In genomic region chr7:44551301-44551700, GRCm38 (mm10) we compare ENCODE assay signal across 16 mouse cellular contexts. TPM values are rescaled to one million over a fixed set of nuclear protein-coding genes. Genes with fewer than 3 reads are reported as not detected.
"Had no signal": no experiment of that assay in that cellular context is flagged by ENCODE, and none has a peak within 500 bp of the region (broad histone marks: within the 10 kb centered on the region; RNA-seq: fewer than 3 reads in every experiment).

No protein-coding gene starts in this region.

- H3K4me2 ChIP-seq: limb, embryonic 12.5 days; liver, embryonic 15.5 days; midbrain, embryonic 13.5 days; neural tube, embryonic 15.5 days; stomach, embryonic 15.5 days had no signal

- DNase-seq: kidney, adult 8-10 months; kidney, postnatal 36 days; layer of hippocampus, adult 9-11 months; layer of hippocampus, postnatal 36 days; lung, adult 2 months; lung, postnatal 36 days; right cerebral cortex, adult 18-20 months; thymus, postnatal 14 days had no signal

- H3K9me3 ChIP-seq: liver, embryonic 15.5 days; midbrain, embryonic 13.5 days; neural tube, embryonic 15.5 days; stomach, embryonic 15.5 days had no signal

- H3K27me3 ChIP-seq: limb, embryonic 12.5 days; liver, embryonic 15.5 days; stomach, embryonic 15.5 days had no signal

- H3K27ac ChIP-seq: limb, embryonic 12.5 days; liver, embryonic 15.5 days; midbrain, embryonic 13.5 days; neural tube, embryonic 15.5 days; stomach, embryonic 15.5 days had no signal

- H3K9ac ChIP-seq: limb, embryonic 12.5 days; liver, embryonic 15.5 days; neural tube, embryonic 15.5 days; stomach, embryonic 15.5 days had no signal

- ATAC-seq: lung, postnatal 0 days; midbrain, embryonic 13.5 days had no signal

- H3K4me3 ChIP-seq: liver, embryonic 15.5 days; midbrain, embryonic 13.5 days; myocyte; neural tube, embryonic 15.5 days; stomach, embryonic 15.5 days had no signal

RNA-seq across cellular contexts. Expression of gene Spib, which starts 19.4 kb away (rescaled TPM):
- polyA plus RNA-seq: midbrain, embryonic 13.5 days; neural tube, embryonic 11.5 days; neural tube, embryonic 15.5 days had no signal

RNA-seq across cellular contexts. Expression of gene Napsa, which starts 20.9 kb away (rescaled TPM):
- polyA plus RNA-seq: myocyte had no signal

RNA-seq across cellular contexts. Expression of gene Mybpc2, which starts 26.8 kb away (rescaled TPM):
- polyA plus RNA-seq: neural tube, embryonic 11.5 days had no signal
